Mouse (Mus musculus) MEL (cell line): ENCODE data around the gene Glis1. TPM values are rescaled to one million over a fixed set of nuclear protein-coding genes. Genes with fewer than 3 reads are reported as not detected.

Experiments
- DNase-seq: peaks from one replicate; pipeline ENCODE4 v3.0.0; 2011; ENCODE audit warnings: low read depth, low spot score
- H3K27ac ChIP-seq: 2 replicates; pipeline ENCODE4 v1.5.1; 2012; ENCODE audit warnings: low read depth, mild to moderate bottlenecking, control low read depth, low read length, moderate library complexity; ENCODE audit not compliant: control insufficient read depth
- H3K27me3 ChIP-seq, 2 experiments: fragments of 150-350 bp in 1 of 2; sonication (generic) in 1 of 2; 2 replicates each; pipeline ENCODE4 v1.6.1; 2012; ENCODE audit warnings: low read length in 2 of 2, mild to moderate bottlenecking in 2 of 2, improper control_type of control experiment in 1 of 2, moderate library complexity in 1 of 2; ENCODE audit not compliant: insufficient read depth in 2 of 2, control insufficient read depth in 1 of 2
- H3K36me3 ChIP-seq, 2 experiments: 2 replicates each; pipeline ENCODE4 v1.6.1; 2012 to 2014; ENCODE audit warnings: low read length in 2 of 2, improper control_type of control experiment in 1 of 2, inconsistent platforms in 1 of 2, mild to moderate bottlenecking in 1 of 2; ENCODE audit not compliant: insufficient read depth in 2 of 2, control insufficient read depth in 1 of 2
- H3K4me1 ChIP-seq, 2 experiments: fragments of 150-350 bp in 1 of 2; sonication (generic) in 1 of 2; 2 replicates each; pipeline ENCODE4 v1.6.1; 2012; ENCODE audit warnings: low read length in 2 of 2, improper control_type of control experiment in 1 of 2, mild to moderate bottlenecking in 1 of 2; ENCODE audit not compliant: insufficient read depth in 2 of 2, control insufficient read depth in 1 of 2
- H3K4me3 ChIP-seq, 2 experiments: fragments of 150-350 bp in 1 of 2; sonication (generic) in 1 of 2; 2 replicates each; pipeline ENCODE4 v1.5.1; 2012; ENCODE audit warnings: low read depth in 2 of 2, low read length in 2 of 2, mild to moderate bottlenecking in 2 of 2, moderate library complexity in 2 of 2, control low read depth in 1 of 2, improper control_type of control experiment in 1 of 2; ENCODE audit not compliant: control insufficient read depth in 1 of 2, insufficient read depth in 1 of 2
- H3K79me2 ChIP-seq: 2 replicates; pipeline ENCODE4 v1.6.1; 2012; ENCODE audit warnings: mild to moderate bottlenecking, low read length, moderate library complexity; ENCODE audit not compliant: control insufficient read depth, poor library complexity, insufficient read depth
- H3K9ac ChIP-seq: 2 replicates; pipeline ENCODE4 v1.6.1; 2012; ENCODE audit warnings: low read depth, mild to moderate bottlenecking, control low read depth, low read length, moderate library complexity; ENCODE audit not compliant: control insufficient read depth, poor library complexity, severe bottlenecking
- H3K9me3 ChIP-seq: fragments of 150-350 bp; sonication (generic); replicated peaks from 2 replicates; pipeline ENCODE4 v1.6.1; 2012; ENCODE audit warnings: mild to moderate bottlenecking, low read length, improper control_type of control experiment, moderate library complexity; ENCODE audit not compliant: insufficient read depth
- CHD2 ChIP-seq: IDR thresholded peaks from 2 replicates; pipeline ENCODE4 v1.6.1; 2011; ENCODE audit warnings: low read length, improper control_type of control experiment
- E2F4 ChIP-seq: IDR thresholded peaks from 2 replicates; pipeline ENCODE4 v1.6.1; 2011; ENCODE audit warnings: low read depth, low read length, improper control_type of control experiment, borderline replicate concordance
- ELF1 ChIP-seq: IDR thresholded peaks from 2 replicates; pipeline ENCODE4 v1.6.1; 2014; ENCODE audit warnings: low read depth, mild to moderate bottlenecking, inconsistent platforms, low read length, improper control_type of control experiment, moderate library complexity
- GATA1 ChIP-seq: IDR thresholded peaks from 2 replicates; pipeline ENCODE4 v1.6.1; 2011; ENCODE audit warnings: low read depth, low read length, improper control_type of control experiment
- HCFC1 ChIP-seq: IDR thresholded peaks from 2 replicates; pipeline ENCODE4 v1.6.1; 2012; ENCODE audit warnings: low read depth, mild to moderate bottlenecking, inconsistent platforms, low read length, improper control_type of control experiment, moderate library complexity
- JUND ChIP-seq: IDR thresholded peaks from 2 replicates; pipeline ENCODE4 v1.6.1; 2011; ENCODE audit warnings: low read depth, mild to moderate bottlenecking, improper control_type of control experiment, low read length
- KAT2A ChIP-seq: conservative IDR thresholded peaks from 2 replicates; pipeline ENCODE4 v1.6.1; 2012; ENCODE audit warnings: low read depth, low read length, improper control_type of control experiment, inconsistent platforms
- MAFK ChIP-seq: IDR thresholded peaks from 2 replicates; pipeline ENCODE4 v1.6.1; 2011; ENCODE audit warnings: low read depth, mild to moderate bottlenecking, low read length, improper control_type of control experiment, borderline replicate concordance
- MAX ChIP-seq: IDR thresholded peaks from 2 replicates; pipeline ENCODE4 v1.6.1; 2011; ENCODE audit warnings: low read length, improper control_type of control experiment
- MAZ ChIP-seq: IDR thresholded peaks from 2 replicates; pipeline ENCODE4 v1.6.1; 2012; ENCODE audit warnings: low read depth, mild to moderate bottlenecking, inconsistent platforms, low read length, improper control_type of control experiment
- MXI1 ChIP-seq: IDR thresholded peaks from 2 replicates; pipeline ENCODE4 v1.6.1; 2011; ENCODE audit warnings: mild to moderate bottlenecking, low read depth, low read length, improper control_type of control experiment
- MYC ChIP-seq: IDR thresholded peaks from 2 replicates; pipeline ENCODE4 v1.6.1; 2011; ENCODE audit warnings: low read depth, mild to moderate bottlenecking, low read length, improper control_type of control experiment, moderate library complexity
- NELFE ChIP-seq: IDR thresholded peaks from 2 replicates; pipeline ENCODE4 v1.6.1; 2011; ENCODE audit warnings: low read depth, low read length, improper control_type of control experiment
- POLR2AphosphoS5 ChIP-seq: IDR thresholded peaks from 2 replicates; pipeline ENCODE4 v1.6.1; 2012; ENCODE audit warnings: low read depth, borderline replicate concordance, mild to moderate bottlenecking, inconsistent platforms, low read length, moderate library complexity, mixed read lengths
- RCOR1 ChIP-seq: IDR thresholded peaks from 2 replicates; pipeline ENCODE4 v1.6.1; 2012; ENCODE audit warnings: low read depth, mild to moderate bottlenecking, inconsistent platforms, low read length, improper control_type of control experiment
- SMC3 ChIP-seq: IDR thresholded peaks from 2 replicates; pipeline ENCODE4 v1.6.1; 2011; ENCODE audit warnings: low read depth, low read length, improper control_type of control experiment
- TCF12 ChIP-seq: IDR thresholded peaks from 2 replicates; pipeline ENCODE4 v1.6.1; 2014; ENCODE audit warnings: low read depth, mild to moderate bottlenecking, inconsistent platforms, low read length, improper control_type of control experiment, moderate library complexity
- UBTF ChIP-seq: IDR thresholded peaks from 2 replicates; pipeline ENCODE4 v1.6.1; 2012; ENCODE audit warnings: low read depth, mild to moderate bottlenecking, inconsistent platforms, low read length, improper control_type of control experiment, moderate library complexity, borderline replicate concordance; ENCODE audit not compliant: insufficient read depth
- USF2 ChIP-seq, 2 experiments: IDR thresholded peaks; 2 replicates each; pipeline ENCODE4 v1.6.1; 2011 to 2012; ENCODE audit warnings: improper control_type of control experiment in 2 of 2, low read length in 2 of 2, borderline replicate concordance in 1 of 2, inconsistent platforms in 1 of 2, low read depth in 1 of 2, mild to moderate bottlenecking in 1 of 2; ENCODE audit not compliant: insufficient read depth in 1 of 2
- polyA plus RNA-seq, 2 experiments: library from polyadenylated mRNA; stranded (reverse) in 1 of 2; unstranded in 1 of 2; fragments of >175 nt in 1 of 2; fragments of >200 nt in 1 of 2; gene quantifications; 2 replicates each; pipeline versions ENCODE4 v1.2.1 to v1.2.4; 2012; ENCODE audit warnings: low replicate concordance in 2 of 2, low read depth in 1 of 2; ENCODE audit not compliant: insufficient read length in 2 of 2, insufficient read depth in 1 of 2, missing spikeins in 1 of 2
- total RNA-seq: library from RNA; depleted of rRNA; stranded (reverse); fragments of 300-350 nt; gene quantifications from 2 replicates; pipeline ENCODE4 v1.2.3, GENCODE M21; 2012

Gene Glis1
- total and polyA plus RNA-seq, 3 experiments: 0.46 to 0.93 TPM; not detected in 1

- Histone ChIP-seq H3K27me3 (no peaks in the 10 kb centered on the region), H3K36me3 (peaks cover 0 to 14% of the 10 kb centered on the region in 2 experiments; a peak in 2 of 4 replicates), H3K4me3 (no peak overlapping the region)
Observed at GRCm38 (mm10) chr4:107460468-107460867, 26.1 kb downstream of the Glis1 start.

GRCm38 (mm10) chr4:107467831-107468230 lies 33.4 kb downstream of the Glis1 start:
- no peak overlapping the region for H3K9ac ChIP-seq
- no peak for TF ChIP-seq USF2 (IDR thresholded peaks at IDR 0.05; ENCODE audit: borderline replicate concordance in 1 of 2, insufficient read depth in 1 of 2, low read depth in 1 of 2, low read length in 2 of 2)
- no peak for TF ChIP-seq UBTF
- no peak for TF ChIP-seq E2F4
- no peak for TF ChIP-seq MAZ
- no peak for TF ChIP-seq MAFK
- TF ChIP-seq MAX: no peak
- TF ChIP-seq MYC: no peak
- no peak for TF ChIP-seq HCFC1
- TF ChIP-seq JUND: no peak
- no peaks in the 10 kb centered on the region for H3K36me3 ChIP-seq
- no peaks in the 10 kb centered on the region for H3K4me1 ChIP-seq
- no peak for DNase-seq
- no peaks in the 10 kb centered on the region for H3K27me3 ChIP-seq
- H3K9me3 ChIP-seq: no peaks in the 10 kb centered on the region
- no peaks in the 10 kb centered on the region for H3K79me2 ChIP-seq
- no peak overlapping the region for H3K4me3 ChIP-seq
- no peak overlapping the region for H3K27ac ChIP-seq

More at GRCm38 (mm10) chr4:107460468-107460867, 26.1 kb downstream of the Glis1 start:
- no peaks in the 10 kb centered on the region for H3K9me3 ChIP-seq
- TF ChIP-seq E2F4: no peak
- no peak for TF ChIP-seq GATA1
- TF ChIP-seq HCFC1: no peak
- TF ChIP-seq UBTF: no peak
- no peak for TF ChIP-seq ELF1
- TF ChIP-seq POLR2AphosphoS5: no peak
- TF ChIP-seq MXI1: no peak
- TF ChIP-seq TCF12: no peak
- no peak for TF ChIP-seq RCOR1
- no peak for TF ChIP-seq SMC3
- no peak for TF ChIP-seq NELFE
- TF ChIP-seq CHD2: no peak
- no peak for TF ChIP-seq JUND
- no peak for TF ChIP-seq MAX
- no peak for TF ChIP-seq KAT2A
- TF ChIP-seq, all 39 proteins: peak for 0
- Histone ChIP-seq H3K79me2 (no peaks in the 10 kb centered on the region), H3K4me1 (peaks cover 2 to 25% of the 10 kb centered on the region in 2 experiments; a peak in 2 of 4 replicates), H3K9ac (no peak overlapping the region), H3K27ac (no peak overlapping the region)
- no peak for DNase-seq
